Mouse (Mus musculus) megakaryocyte, embryonic 14.5 days (primary cell): ENCODE data around the gene Resp18.

Experiments used
- FLI1 ChIP-seq: IDR thresholded peaks from 2 replicates; pipeline ENCODE4 v1.6.1; 2012; ENCODE audit warnings: low read length, inconsistent platforms, mixed read lengths
- GATA1 ChIP-seq: IDR thresholded peaks from 3 replicates; pipeline ENCODE4 v1.6.1; 2012; ENCODE audit warnings: mixed read lengths, low read length, inconsistent platforms, borderline replicate concordance

DNA sequence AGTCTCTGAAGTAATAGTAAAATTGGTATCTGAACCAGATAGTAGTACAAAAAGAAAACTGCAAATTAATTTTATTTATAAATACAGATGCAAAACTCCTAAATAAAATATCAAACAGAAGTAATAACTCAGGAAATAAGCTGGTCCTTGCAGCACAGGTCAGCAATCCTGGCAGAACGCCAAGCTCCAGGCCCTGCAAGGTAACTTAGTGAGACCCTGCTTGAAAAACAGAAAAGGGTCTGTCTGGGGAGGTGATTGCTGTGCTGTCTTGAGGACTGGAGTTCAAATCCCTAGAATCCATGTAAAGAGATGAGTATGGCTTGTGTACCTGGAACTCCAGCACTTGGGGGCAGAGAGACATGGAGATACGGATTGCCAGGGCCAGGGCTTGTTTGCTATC is 26.4 kb upstream of the Resp18 start:
- TF ChIP-seq GATA1 (no peak), FLI1 (no peak)
